Mouse (Mus musculus): ENCODE data around the gene Fam160b1.

DNA sequence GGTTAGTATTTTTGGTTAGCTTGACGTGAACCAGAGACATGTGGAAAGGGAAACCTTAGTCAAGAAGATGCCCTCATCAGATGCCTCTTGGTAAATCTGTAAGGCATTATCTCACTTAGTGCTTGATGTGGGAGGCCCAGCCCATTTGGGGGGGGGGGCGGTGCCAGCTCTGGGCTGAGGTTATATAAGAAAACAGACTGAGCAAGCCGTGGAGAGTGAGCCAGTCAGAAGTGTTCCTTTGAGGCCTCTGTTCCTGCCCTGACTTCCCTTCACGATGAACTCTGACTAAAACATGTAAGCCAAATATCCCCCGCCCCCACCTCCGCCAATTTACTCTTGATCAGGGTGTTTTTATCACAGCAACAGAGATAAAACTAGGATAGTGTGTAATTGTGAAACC lies 69.4 kb downstream of the Fam160b1 start:
- no peak for TF ChIP-seq CTCF (conservative IDR thresholded peaks at IDR 0.05; ENCODE audit: insufficient read depth, insufficient read length, low read depth, low read length)
- TF ChIP-seq POLR2A (IDR thresholded peaks at IDR 0.05; ENCODE audit: low read depth, low read length), result no peak
